Mouse (Mus musculus): ENCODE data around the gene Gm38392.
"Not testable (repeated sequence)": the region's sequence is repeated elsewhere in the genome, so short reads cannot be mapped to it uniquely, and the experiment has no call there.

DNA sequence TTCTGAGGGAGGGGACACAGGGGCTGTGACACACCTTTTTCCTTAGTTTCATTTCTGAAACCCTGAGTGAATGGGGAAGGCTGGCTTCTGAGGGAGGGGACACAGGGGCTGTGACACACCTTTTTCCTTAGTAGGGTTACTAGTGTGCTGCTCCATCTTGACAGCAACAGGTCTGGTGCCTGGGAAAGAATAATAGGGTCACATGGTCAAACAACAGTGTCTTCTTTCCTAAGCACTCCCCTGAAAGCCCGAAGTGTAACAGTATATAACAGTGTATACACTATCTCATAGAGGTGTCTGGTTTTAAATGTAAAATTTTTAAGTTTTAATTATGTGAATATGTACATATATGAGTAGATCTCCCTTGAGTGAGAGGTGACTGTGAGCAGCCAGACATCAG, 8.3 kb upstream of the Gm38392 start:
- TF ChIP-seq CTCF, POLR2A (IDR thresholded peaks at IDR 0.05; ENCODE audit: extremely low read depth, insufficient read depth, low read length): not testable (repeated sequence)
